Mouse (Mus musculus) gastrocnemius, adult 18-20 months (tissue): ENCODE results near the gene Adamtsl2. TPM values are rescaled to one million over a fixed set of nuclear protein-coding genes. Genes with fewer than 3 reads are reported as not detected.

Experiments
- DNase-seq: peaks from one replicate; pipeline ENCODE4 v3.0.0; 2021; ENCODE audit warnings: low spot score
- long read RNA-seq, 2 experiments: library from polyadenylated mRNA; stranded (forward); transcript quantifications; one replicate each; pipeline ENCODE4 v2.0.0; 2021
- total RNA-seq, 2 experiments: library from RNA; stranded (reverse); gene quantifications; 2 replicates each; pipeline ENCODE4 v1.2.3; 2021

Adamtsl2 gene
- total RNA-seq, result 1 to 10 TPM; 2.7 to 6.9 TPM
- long read RNA-seq, experiment 1, partial matches to known transcripts, result 2 of 2 reads
- long read RNA-seq, experiment 1, other reads (novel, unspliced or antisense), result 0 of 2 reads
- long read RNA-seq, experiment 2, result 0 reads

DNA sequence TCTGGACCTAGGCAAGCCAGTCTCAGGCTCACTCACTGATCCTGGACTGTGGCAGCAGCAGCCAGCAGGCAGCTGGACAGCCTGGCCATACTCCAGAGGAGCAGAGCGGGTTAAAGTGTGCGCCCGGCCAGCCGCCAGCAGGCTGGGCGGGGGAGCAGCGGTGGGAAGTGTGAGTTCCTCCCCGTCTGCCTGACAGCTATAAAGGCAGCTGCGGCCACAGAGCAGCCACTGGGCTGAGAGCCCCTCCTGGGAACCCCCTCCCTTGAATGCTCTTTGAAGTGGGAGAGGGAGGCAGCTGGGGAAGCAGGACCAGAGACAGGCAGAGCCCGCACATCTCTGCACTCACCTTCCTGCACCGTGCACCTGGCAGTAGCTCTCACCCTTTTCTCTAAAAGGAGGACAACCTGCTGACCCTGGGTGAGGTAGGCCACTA, at the start of gene Adamtsl2:
TSS of gene Adamtsl2 (plus strand) at position 228 of the 433 bp plus-strand sequence.
- peak; percentile 78 for DNase-seq

GRCm38 (mm10) chr2:27032361-27032760, 46.8 kb upstream of the Adamtsl2 start:
- DNase-seq, result no peak

GRCm38 (mm10) chr2:27036003-27036402, 43.2 kb upstream of the Adamtsl2 start:
- no peak for DNase-seq

- no peak for DNase-seq
Observed at GRCm38 (mm10) chr2:27037008-27037407, 42.2 kb upstream of the Adamtsl2 start.

- DNase-seq, result peak; percentile 66
Observed at GRCm38 (mm10) chr2:27038596-27038995, 40.6 kb upstream of the Adamtsl2 start.

GRCm38 (mm10) chr2:27039286-27039685, 39.9 kb upstream of the Adamtsl2 start:
- DNase-seq, result no peak

DNA sequence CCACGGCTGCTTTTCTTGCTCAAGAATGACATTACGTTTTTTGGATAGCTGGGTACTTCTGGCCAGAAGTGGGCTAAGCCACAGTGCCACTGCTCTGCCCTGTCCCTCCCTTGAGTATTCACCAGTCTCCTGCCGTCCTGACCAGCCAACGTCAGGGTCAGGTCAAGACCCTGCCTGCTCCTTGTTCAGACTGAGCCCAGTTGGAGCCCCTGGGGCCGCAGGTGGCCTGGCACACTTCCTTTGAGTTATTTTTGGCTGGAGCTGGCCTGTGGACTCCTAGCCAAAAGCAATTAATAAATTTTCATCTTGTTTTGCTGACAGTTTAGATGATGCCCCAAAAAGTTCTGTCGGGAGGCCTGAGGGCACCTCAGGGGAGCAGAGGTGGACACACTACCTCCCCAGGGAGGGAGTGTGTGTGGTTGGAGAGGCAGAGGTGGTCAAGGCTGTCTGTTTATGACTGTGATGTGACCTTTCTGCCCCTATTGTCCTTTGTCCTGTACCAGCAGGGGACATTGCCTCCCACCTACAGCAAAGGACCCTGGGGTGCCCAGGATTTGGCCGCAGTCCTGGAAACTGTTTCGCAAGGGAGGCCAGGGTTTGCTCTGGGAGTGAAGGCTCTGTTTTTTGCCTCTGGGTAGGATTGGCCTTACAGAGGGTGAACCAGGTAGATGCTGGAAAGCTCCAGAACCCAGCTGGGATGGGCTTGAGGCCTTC, 36.9 kb upstream of the Adamtsl2 start:
- DNase-seq, result no peak

DNA sequence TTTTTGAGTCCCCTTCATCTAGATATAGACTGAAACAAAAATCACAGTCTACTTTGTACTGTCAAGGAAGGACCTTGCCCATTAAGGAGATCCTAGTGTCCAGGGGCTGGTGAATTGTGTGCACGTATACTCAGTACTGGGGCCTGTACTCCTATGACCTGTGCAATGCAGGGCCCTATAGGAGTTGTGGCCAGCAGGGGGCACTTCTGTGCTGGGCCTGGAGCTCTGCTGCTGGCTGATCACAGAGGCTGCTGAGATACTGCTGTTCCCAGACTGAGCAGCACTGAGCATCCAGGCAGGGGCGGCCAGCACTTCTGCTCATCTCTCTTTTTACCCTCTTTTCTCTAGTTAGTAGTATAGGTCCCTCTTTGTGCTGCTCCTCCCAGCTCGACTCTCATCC, 35.7 kb upstream of the Adamtsl2 start:
- peak; percentile 80 for DNase-seq

DNA sequence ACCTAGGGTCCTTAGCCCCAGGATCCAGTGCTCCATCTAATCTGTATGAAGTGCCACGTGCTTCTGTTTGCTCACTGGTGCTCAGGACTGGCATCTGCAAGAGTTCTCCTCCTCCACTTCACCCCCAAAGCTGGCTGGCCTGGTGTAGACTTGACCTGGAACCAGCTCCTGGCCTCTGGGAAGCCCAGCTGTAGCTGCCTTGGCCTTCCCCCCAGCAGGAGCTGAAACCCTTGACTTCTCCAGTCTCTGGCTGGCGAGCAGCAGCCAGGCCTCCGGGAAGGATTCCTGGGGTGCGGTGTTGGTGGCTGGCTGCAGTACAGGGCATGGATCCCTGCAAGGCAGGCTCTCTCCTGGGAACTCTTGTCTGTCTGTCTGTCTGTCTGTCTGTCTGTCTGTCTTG, 35.0 kb upstream of the Adamtsl2 start:
- peak; percentile 45 for DNase-seq

DNA sequence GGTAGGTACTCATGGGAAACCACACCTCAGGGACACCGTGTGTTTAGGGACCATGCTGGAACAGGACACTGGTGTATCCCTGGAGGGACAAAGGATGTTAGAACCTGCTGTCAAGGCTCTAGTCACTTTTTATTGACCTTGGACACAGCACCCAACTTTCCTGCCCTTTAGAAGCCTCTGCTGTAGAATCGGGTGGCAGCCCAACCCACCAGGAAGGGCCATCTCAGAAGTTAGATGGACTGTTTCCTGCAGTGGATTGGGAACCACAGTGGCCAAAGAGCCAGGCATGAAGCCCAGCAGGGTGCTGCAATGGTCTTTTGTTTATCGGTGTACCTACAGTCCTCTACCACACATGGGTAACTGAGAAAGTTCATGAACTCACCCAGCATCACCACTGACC, 34.5 kb upstream of the Adamtsl2 start:
- DNase-seq, result no peak

DNA sequence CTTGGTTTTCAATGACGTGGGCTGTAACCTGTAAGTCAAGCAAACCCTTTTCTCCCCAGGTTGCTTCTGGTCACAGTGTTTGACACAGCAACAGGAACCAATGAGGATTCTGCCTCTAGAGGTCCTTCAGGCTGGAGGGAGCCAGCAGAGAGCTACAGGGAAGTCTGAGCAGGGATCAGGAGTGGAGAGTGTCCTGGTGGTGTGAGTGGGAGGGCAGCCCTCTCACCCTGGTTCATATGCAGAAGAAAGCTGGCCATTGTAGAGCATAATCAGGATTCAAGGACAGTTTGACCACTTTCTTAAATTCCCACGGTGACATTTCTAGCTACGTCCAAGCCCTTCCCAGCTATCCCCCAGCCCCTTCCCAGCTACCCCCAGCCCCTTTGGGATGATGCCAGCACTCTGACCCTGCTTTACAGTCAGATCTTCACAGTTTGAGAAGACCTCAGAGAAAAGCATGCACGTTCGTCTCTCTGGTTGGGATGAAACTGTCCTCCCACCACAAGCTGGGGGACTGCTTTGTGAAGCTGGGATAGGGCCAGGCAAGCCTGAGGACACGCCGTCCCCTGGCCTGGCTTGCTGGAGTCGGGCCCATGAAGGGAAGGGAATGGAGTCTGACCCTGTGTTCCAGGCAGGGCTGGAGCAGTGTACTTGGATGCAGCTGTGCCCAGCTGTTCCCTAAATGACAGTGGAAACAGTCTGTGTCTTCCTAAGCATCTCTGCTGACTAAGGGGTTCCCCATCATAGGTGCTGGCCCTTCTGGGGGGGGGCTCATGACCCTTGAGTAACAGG, 33.0 kb upstream of the Adamtsl2 start:
- peak; percentile 80 for DNase-seq

GRCm38 (mm10) chr2:27049408-27049807, 29.8 kb upstream of the Adamtsl2 start:
- DNase-seq, result no peak

DNA sequence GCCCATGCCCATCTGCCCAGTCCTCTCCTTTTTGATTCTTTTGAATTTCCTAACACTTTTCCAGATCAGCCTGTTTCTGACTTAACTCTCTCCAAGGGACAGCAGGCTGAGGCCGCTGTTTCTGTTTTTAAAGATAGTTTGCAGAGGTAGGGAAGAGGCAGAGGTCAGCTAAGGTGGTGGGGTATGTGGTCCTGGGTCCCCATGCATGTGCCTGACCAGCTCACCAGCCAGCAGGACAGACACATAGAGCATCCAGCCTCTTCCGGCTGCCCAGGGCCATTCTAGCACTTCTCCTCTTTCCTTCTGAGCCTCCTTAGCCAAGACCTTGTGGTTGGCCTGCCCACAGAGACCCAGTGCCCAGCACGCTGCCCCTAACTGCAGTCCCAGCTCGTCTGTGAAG, 20.9 kb upstream of the Adamtsl2 start:
- no peak for DNase-seq

DNA sequence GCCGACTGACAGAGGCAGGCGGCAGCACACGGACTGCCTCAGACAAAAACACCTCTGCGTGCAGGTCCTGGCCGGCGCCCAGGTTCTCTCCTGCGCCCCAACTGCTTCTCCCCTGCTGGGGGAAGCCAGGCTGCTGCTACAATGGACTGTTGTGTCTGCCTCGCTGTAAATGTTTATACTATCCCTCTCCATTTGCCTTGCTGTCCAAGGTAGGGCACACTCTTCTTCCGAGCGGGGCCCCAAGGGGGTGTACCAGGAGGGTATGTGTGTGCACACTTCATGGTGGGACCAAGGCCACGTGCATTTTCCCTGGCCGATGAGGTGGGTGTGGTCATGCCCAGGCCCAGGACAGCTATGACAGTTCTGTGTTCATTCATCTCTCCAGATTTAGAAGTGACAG, 20.4 kb upstream of the Adamtsl2 start:
- DNase-seq, result no peak

- DNase-seq, result no peak
Observed at GRCm38 (mm10) chr2:27059187-27059586, 20.0 kb upstream of the Adamtsl2 start.

- no peak for DNase-seq
Observed at GRCm38 (mm10) chr2:27067124-27067523, 12.1 kb upstream of the Adamtsl2 start.

DNA sequence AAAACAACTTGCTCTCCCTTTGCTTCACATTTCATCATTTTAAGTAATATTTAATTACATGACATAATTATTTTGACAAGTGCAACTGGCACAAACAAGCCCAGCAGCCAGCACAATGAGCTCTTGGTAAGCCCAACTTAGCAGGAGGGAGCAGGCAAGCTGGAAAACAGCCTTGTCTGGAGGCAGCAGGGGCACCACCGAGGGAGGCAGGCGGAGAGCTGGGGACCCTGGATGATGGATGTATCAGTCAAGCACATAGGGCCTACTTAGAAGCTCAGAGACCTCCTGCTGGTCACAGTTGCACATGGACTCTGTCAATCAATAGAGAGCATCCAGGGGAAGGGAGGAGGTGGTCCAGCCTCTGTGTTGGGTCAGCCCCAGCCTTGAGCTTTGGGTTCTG, 11.2 kb upstream of the Adamtsl2 start:
- no peak for DNase-seq

DNA sequence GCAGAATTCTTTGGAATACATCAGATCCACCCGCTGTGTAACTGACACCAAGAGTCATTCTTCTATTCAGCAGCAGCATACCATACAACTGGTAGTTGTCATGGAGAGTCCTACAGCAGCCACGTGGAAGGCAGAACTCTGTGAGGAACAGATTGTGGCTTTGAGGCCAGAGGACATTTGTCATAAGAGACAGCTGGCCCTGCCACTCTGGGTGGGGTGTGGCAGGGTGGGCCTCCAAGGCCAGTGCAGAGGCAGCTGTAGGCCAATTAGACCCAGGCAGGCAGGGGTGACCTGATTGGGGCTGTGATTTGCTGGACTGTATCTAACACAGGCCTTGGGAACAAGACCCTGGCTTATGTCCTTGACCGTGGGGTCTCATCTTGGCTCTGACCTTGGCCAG, 9.5 kb upstream of the Adamtsl2 start:
- DNase-seq, result no peak

DNA sequence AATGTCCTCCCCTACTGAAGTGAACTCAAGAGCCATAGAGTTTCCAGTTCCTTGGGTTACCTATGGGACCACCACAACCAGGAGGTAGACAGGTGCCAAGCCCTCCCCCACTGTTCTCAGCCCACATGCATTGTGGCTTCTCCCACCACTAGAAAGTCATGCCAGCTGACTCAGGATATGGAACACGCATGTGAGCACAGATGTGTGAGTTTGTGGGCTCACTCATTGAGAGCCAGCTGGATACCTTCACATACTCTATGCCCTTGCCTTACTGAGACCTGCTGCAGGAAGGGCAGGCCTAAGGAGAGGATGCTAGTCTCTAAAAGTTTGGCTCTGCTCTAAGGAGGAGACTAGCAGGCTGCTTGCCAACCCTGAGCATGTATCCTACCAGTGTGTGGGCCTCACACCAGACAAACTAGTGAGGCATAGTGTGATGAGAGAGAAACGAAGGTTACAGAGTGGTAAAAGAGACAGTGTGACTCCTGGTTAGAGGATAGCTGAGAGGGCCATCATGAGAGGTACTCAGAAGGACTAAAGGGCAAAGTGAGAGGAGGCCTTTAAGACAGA, 8.8 kb upstream of the Adamtsl2 start:
- DNase-seq, result no peak

- peak; percentile 58 for DNase-seq
Observed at GRCm38 (mm10) chr2:27071137-27071536, 8.0 kb upstream of the Adamtsl2 start.

DNA sequence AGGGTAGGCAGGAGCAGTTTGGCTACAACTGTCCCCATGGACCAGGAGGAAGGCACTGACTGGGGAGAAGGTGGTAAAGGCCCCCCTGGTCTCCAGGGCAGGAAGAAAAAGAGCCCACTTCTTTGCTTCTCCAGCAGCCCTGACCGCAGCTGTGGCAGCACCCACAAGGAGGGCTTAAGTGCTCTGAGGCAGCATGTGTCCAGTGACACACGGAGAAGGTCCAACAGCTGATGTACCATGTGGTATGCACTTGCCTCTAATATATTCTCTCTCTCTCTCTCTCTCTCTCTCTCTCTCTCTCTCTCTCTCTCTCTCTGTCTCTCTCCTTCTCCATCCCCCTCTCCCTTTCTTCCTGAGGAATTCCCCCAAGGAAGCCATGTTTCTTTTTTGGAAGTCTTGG, 7.2 kb upstream of the Adamtsl2 start, which contains the start of gene Mymk:
TSS of gene Mymk (minus strand) at position 202 of the 400 bp plus-strand sequence.
- no peak for DNase-seq

GRCm38 (mm10) chr2:27073407-27073806, 5.8 kb upstream of the Adamtsl2 start:
- no peak for DNase-seq
